Mouse (Mus musculus) lung, postnatal 36 days (tissue): ENCODE data around the gene Add1.
"Not testable (repeated sequence)": the region's sequence is repeated elsewhere in the genome, so short reads cannot be mapped to it uniquely, and the experiment has no call there.

Experiments
- DNase-seq: peaks from one replicate; pipeline ENCODE4 v3.0.0; 2022; ENCODE audit warnings: mixed read lengths

Add1 gene

DNA sequence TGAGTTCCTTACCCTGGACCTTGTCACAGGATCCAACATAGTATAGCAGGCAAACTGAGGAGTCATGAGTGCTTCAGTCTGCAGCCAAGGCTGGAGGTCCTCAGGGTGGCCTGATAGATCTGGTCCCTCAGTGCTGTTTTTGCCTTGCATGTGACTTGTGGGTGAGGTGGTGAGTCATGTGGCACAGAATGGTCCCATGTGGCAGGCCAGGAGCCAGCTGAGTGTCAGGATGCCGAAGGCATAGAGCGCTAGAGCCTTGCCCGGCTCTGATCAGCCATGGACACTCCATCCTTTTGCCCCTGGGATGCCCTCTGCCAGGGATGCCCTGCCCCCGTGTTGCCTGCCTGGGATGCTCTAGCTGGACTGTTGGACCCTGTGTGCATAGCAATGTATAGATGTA lies 21.6 kb upstream of the Add1 start:
- no peak for DNase-seq

DNA sequence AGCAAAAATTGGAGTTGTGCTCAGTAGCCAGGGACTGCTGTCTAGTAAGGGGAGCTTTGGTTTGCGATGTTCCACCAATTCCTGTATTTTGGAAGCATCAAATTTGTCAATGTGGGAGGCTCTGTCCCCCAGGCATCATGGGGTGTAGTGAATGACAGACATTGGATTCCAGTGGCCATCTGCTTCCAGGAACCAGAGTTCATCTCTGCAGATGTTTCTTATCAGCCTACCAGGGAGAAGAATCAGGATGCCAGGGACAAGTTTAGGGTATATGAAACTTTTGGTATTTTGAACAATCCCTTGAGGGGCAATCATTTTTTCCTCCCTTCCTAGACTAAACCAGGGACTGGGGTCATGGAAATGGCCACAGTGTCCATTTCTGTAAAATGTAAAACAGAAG lies 9.6 kb upstream of the Add1 start:
- DNase-seq, result no peak

DNA sequence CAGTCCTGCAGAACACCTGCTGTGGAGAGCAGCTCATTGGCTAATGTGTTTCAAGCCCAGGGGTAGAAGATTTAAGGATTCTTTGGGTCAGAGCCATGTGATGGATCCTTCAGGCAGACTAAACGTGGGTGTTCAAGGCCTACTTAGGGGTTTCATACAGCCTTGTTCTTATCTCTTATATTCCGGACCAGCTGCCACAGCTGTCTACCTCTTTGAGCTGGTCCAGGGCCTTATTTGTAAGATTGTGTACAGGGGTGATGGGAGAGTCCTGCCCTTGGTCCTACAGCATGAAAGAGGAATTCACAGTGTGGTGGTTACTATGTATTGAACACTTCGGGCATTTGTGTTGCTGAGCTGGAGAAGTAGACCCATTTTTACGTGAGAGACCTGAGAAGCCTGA lies 9.2 kb upstream of the Add1 start:
- DNase-seq, result no peak

DNA sequence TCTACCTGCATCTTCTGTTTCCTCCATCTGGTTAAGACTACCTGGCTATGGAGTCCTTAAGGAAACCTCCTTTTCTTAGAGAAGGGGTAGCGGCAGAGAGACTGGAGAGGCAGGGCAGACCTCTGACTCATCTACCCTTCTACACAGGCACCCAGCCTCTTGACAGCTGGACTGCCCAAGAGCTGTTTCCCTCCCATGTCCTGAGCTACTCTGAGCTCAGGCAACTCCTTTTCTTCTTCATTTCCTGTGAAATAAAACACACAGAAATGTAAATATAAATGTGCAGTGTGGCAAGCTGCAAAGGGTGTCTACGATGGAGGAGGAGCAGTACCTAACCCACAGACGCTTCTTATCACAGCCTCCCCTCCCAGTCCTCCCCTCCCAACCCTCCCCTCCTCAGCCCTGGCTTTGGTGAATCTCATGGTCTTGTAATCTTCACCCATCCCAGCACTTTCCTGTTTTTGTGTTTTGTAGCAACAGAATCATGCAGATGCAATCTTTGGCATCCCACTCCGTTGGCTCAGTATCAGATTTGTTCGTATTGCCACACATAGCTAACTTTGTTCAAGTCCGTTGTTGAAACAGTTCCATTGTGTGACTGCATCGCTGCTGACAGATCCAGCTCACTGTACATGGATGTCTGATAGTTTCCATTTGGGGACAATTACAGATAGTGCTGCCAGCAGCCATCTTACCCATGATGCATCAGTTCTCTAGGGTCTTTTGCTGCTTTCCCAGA lies 7.8 kb upstream of the Add1 start:
- DNase-seq, result peak; percentile 93

DNA sequence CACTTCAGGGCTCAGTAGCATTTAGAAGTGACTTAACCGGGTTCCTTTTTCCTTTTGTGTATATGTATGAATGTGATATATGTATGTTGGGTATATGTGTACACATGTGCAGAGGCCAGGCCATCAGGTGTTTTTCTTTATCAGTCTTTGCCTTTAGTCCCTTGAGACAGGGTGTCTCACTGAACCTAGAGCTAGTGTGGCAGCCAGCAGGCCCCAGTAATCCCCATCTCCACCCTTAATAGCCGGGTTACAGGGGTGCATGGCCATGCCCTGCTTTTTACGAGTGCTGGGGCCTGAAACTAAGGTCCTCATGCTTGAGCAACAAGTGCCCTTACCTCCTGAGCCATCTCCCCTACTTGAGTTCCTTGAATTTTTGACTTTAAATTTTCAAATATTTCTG lies 1.9 kb upstream of the Add1 start:
- no peak for DNase-seq

DNA sequence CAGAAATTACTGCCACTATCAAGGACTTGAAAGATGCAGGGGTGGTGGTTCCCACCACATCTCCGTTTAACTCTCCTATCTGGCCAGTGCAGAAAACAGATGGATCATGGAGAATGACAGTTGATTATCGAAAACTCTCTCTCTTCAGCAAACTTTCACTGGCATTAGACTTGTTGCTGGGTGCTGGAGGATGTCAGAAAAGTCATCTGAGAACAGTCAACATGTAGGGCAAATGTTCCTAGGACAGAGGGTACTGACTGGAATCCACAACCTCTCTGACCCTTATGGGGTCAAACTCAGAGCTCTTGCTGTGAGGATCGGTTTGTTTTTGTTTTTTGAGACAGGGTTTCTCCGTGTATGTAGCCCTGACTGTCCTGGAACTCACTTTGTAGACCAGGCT lies 896 bp upstream of the Add1 start:
- not testable (repeated sequence) for DNase-seq

DNA sequence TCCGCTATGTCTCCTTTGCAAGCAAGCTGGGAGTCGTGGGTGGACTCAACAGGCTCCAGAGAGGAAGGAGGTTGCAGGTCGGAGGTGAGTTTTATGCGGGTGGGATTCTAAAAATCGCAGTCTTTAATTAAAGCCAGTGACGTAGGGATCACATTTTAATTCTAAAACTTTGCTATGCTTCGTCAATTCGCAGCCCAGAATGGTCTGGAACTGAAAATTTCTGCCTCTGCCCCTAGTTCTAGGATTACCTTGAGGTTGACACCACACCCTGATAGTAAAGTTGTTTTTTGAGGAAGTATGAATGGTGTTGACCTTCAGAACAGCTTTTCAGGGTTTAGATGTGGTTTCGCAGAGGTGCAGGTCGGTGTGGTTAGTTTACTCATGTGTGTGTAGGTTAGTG lies 1.3 kb downstream of the Add1 start:
- peak; percentile 18 for DNase-seq

DNA sequence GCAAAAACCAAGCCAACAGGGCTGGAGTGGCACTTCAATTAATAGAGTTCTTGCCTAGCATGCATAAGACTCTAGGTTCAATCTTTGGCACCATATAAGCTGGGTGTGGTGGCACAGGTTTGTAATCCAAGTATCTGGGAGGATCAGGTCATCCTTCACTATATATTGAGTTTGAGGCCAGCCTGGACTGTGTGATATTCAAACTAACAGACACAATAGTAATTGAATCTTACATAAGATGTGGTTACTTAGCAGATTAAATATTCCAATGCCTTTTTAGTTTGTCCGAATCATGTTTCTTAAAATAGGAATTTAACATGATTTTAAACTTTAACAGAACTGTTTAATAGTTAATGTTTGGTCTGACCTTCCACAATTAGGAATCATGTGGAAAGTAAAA lies 2.8 kb downstream of the Add1 start:
- DNase-seq, result no peak

DNA sequence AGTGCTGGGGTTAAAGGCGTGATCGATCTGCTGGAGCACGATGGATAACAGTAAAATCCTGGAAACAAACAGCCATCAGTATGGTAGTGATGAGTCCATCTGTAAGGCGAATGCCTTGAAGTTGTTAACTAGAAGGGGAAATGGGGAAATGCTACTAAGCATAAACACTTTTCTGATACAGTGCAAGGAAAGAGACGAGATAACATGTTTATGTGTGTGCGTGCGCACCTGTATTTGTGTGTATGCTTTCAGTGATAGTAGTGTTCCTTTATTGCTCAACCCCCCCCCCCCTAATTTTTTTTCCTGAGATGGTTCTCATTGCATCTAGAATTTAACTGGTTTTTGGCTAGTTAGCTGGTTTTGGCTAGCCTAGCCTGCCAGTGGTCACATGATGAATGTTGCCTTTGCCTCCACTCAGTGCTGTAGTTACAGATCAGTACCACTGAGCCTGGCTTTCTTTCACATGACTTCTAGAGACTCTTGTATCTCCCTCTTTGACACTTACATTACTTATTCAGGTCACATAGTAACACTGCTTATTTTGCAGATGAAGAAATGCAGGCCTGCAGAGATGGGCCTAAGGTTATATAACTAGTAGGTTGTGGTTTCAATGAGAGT lies 4.7 kb downstream of the Add1 start:
- DNase-seq, result no peak

DNA sequence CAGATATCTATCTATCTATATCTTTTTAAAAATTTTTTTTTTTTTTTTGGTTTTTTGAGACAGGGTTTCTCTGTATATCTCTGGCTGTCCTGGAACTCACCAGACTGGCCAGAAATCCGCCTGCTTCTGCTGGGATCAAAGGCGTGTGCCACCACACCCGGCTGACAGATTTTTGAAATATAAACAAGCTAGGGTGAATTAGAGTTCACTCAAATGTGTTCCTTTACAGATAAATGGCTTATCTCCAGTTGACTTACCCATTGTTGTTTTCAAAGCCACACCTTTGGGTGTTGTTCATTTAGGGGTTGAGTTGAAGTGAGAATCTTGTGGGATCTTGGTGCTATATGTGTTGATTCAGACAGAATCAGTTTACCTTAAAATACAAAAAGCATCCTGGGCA lies 5.9 kb downstream of the Add1 start:
- DNase-seq, result peak; percentile 24

DNA sequence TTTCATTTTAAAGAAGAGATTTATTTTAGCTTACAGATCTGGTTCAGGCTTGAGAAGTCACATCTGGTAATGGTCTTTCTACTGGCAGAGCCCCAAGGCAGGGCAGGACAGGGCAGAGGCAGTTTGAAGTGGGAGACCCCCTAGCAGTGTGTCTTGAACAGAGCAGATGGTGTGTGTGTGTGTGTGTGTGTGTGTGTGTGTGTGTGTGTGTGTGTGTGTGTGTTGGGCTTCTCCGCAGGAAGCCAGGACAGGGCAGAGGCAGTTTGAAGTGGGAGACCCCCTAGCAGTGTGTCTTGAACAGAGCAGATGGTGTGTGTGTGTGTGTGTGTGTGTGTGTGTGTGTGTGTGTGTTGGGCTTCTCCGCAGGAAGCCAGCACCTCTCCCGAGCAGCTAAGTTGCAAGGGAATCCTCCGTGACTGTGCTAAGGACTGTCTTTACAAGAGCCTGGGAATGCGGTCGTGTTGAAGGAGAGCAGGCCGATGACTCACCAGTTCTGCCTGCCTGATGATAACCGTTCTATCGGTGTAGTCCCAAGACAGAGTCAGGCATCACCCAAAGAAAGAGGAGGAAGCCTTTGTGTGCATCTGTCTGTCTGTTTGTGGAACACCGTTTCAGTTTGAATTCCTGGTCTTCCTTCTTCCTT lies 8.3 kb downstream of the Add1 start:
- DNase-seq, result peak; percentile 27

DNA sequence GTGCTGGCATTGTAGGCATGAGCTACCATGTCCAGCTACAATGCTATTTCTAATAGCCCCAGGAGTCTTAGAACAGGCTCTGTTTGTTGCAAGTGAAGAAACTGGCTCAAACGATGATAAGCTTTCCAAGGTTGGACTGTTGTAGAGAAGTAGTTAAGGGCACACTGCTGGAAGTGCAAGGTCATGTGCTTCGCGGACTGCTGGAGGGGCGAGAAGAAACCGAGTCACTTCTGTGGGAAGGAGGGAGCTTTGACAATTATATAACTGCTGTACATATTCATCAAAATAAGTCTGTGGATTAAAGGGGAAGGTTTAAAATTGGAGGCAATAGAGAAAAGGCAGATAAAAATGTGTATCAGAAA lies 8.8 kb downstream of the Add1 start:
- DNase-seq, result no peak

DNA sequence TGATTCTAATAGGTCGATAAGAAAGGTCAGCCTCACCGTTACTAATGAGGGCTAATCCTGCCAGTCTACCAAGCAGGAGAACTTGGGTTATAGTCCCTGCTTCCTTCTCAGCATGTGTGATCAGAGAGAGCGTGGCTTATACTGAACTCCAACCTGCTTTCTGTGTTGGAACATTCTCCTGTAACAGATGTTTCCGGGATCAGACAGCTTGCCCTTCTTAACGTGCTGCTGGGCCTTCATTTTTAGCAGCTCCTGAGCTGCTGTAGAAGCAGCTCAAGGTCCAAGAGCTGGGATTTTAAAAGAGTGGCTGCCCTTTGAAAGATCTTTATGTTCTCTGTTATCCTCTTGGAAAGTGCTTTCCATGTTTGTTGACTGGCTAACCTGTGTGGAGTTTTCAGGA lies 11.8 kb downstream of the Add1 start:
- no peak for DNase-seq

DNA sequence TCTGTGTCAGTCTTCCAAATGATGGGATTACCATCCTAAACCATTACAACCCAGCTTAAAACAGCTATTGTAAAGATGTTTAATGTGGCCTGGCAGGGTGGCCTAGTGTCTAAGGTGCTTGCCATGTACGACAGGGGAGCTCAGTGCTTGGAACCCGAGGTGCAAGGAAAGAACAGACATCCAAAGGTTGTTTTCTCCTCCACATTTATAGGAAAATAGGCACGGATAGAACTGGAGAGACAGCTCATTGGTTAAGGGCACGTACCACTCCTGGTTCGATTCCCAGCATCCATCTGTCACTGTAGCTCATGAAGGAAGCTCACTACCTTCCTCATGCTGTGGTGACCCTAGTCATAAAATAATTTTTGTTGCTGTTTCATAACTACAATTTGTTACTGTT lies 14.4 kb downstream of the Add1 start:
- no peak for DNase-seq

DNA sequence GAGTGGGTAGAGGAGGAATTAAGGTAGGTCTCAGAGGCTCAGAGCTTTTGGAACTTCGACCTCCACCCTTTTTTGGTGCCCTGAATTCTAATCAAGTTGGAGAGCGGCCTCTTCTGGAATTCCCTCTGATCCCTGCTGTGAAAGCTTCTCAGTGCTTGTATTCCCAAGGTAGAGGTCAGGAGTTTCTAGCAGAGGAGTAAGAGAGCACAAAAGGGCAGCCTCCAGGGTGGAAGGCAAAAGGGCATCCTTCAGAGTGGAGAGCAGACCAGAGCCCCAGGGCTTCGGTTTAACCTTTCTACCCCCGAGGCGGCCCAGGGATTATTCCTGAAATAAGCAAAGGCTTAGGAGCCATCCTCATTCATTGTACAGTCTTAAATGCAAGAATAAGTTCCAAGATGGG lies 16.6 kb downstream of the Add1 start:
- no peak for DNase-seq

DNA sequence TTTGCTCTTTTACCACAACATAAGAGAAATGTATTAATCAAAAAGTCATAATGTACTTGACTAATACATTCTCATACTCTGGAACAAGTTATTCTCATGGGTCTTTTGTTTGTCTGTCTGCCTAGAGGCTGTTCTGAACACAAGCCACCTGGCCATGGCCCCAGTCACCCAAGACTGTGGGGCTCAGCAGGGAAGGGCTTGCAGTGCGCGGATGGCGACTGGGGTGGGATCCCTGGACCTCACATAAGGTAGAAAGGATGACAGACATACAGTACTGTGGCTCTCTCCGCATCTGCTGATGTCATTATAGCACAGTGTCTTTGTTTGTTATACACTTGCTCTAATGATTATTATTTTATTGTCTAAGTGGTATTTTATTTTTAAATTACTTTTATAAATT lies 17.2 kb downstream of the Add1 start:
- no peak for DNase-seq

DNA sequence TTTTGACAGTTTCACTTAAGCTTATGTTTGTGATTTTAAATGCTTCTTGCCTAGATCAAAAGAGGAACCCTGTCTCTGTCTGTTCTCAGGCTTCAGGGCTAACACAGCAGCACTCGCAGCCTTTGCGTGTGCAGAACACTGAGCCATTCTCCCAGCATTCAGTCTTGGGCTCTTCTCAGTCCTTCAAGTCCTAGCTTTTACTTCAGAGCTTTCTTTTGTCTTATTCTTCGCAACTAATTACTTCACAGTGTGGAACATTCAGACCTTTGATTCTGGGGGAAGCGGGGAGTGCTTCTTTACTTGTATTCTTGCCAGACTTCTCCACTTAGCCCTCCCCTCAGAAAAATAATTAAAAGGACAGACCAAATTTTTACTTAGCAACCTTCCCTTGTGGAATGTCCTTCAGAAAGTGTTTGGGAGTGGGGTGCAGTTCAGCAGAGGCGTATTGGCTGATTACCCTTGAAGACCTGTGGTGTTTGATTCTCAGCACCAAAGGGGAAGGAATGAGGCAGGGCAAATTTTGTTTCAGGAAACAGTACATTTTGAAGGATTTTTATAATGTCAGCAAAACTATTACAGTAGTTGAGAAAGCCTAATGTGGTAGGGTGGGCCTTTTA lies 18.0 kb downstream of the Add1 start:
- no peak for DNase-seq

DNA sequence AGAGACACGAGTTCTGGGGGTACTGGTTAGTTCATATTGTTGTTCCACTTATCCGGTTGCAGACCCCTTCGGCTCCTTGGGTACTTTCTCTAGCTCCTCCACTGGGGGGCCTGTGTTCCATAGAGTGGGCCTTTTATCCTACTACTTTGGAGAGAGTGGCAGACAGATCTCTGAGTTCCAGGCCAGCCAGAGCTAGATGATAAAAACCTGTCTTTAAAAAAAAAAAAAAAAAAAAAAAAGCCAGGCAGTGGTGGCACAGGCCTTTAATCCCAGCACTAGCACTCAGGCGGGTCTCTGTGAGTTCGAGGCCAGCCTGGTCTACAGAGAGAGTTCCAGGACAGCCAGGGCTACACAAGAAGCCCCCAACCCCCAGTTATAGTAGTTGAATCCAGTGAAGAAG lies 18.8 kb downstream of the Add1 start:
- not testable (repeated sequence) for DNase-seq

DNA sequence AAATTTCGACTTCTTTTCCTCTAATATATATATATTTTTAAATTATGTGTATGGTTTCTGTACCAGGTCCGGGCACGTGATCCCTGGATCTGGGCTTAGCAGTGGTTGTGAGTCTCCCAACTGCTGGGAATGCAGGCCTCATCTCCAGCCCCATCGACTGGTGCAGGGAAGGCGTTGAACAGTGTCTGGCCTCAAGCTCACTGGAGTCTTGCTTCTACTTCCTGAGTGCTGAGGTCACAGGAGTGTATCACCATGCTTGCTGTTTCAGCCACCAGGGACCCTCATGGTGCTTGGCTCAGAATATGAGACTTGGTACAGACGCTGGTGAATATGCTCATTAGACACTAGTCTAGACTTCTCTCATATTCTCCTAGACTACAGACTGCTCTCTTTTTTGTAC lies 19.2 kb downstream of the Add1 start:
- no peak for DNase-seq

DNA sequence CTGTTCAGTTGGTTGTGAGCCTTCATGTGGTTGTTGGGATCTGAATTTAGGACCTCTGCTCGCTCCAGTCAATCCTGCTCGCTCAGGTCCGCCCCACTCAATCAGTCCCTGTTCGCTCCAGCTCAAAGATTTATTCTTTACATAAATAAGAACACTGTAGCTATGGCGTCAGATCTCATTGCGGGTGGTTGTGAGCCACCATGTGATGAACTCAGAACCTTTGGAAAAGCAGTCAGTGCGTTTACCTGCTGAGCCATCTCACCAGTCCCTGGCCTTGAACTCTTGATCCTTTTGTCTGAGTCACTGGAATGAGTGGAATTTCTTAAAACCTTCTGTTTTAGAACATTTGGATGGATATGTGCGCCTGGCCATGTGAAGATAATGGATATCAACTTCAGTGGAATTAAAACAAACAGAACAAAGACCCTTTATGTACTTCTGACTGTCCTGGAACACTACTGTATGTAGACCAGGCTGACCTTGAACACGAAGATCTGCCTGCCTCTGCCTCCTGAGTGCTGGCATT lies 19.8 kb downstream of the Add1 start:
- no peak for DNase-seq

DNA sequence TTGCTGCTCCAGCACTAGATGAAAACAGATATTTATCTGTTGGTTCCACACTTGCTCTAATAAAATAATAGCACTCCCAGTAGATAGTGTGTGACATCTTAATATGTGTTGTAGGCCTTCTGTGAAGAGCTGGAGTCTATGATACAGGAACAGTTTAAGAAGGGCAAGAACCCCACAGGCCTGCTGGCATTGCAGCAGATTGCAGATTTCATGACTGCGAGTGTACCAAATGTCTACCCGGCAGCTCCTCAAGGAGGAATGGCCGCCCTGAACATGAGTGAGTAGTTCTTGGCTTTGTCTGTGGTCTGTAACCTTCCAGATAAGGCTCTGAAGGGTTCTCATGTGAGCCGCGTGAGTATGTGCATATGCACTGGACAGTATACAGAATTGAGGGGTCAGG lies 31.1 kb downstream of the Add1 start:
- no peak for DNase-seq

DNA sequence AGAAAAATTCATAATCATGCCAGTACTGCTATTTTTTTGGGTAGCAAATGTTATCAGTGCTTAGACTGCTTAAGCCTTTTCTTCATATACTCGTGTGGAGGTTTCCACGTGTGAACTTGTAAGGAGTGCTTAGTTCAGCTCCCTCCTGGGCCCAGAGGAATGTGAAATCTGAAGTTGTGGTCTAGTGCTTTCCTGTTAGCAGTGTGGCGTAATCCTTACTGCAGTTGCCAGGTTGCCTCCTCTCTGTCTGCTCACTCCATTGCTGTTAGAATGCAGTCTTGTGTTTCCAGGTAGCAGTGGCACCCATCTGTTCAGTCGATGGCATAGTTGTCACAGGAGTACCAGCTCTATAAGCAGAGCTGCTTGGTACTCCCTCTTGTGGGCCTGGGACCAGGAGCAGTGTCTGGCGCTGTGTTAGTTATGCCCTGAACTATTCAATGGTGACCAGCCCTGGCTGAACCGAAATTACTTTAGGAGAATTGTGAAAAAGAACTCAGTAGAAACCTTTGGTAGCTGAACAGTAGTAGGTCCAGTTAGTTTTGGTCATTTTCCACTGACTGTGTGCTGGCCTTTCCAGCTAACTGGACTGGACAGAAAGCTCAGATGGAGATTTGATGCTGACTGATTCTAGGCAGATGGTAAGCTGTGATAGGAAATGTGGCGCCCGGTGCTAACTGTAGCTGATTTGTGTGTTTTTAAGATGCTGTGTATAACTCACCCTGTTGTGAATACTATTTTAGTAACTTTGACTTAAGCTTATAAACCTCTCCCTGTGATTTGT lies 33.8 kb downstream of the Add1 start:
- peak; percentile 52 for DNase-seq

DNA sequence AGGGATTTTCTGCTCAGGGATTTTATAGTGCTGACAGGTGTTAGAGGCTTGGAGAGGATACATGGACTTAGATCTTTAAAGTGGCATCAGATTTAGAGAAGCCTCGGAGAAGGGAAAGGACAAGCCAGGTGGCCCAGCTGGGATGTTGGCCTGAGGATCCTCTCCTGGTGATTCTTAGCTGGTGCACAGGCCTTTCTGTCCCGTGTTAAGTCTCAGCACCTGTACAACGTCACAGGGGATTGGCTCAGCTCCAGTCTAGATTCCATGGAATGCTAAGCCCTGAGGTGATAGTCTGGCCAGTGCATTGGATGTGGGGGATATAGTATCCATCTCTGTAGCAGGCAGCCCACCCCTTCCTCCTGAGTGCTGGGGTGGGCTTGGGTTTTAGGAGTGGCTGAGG lies 34.8 kb downstream of the Add1 start:
- no peak for DNase-seq
